Mouse (Mus musculus) forebrain, embryonic 14.5 days (tissue): Measurements from ENCODE around the gene Clec11a. TPM values are rescaled to one million over a fixed set of nuclear protein-coding genes. Genes with fewer than 3 reads are reported as not detected.

ENCODE experiments used
- ATAC-seq: fragments of 200-750 bp; cut with Nextera tagmentation; 2 replicates; pipeline ENCODE4 v1.8.0; 2017; ENCODE audit warnings: mild to moderate bottlenecking, moderate library complexity
- DNase-seq: peaks from one replicate; pipeline ENCODE4 v3.0.0-alpha.2; 2015; ENCODE audit warnings: low spot score
- H3K27ac ChIP-seq: fragments of 300-500 bp; sonication (generic); 2 replicates; pipeline ENCODE4 v1.5.1; 2014; ENCODE audit warnings: low read depth, mild to moderate bottlenecking, control low read depth, low read length, moderate library complexity
- H3K27me3 ChIP-seq: fragments of 300-500 bp; sonication (generic); replicated peaks from 2 replicates; pipeline ENCODE4 v1.6.1; 2014; ENCODE audit warnings: low read length, control low read depth, mixed read lengths; ENCODE audit not compliant: control insufficient read depth, insufficient read depth
- H3K36me3 ChIP-seq: fragments of 300-500 bp; sonication (generic); 2 replicates; pipeline ENCODE4 v1.6.1; 2014; ENCODE audit warnings: low read length, control low read depth; ENCODE audit not compliant: control insufficient read depth, insufficient read depth
- H3K4me1 ChIP-seq: fragments of 300-500 bp; sonication (generic); 2 replicates; pipeline ENCODE4 v1.6.1; 2014; ENCODE audit warnings: antibody characterized with exemption, low read length, control low read depth; ENCODE audit not compliant: control insufficient read depth, insufficient read depth
- H3K4me2 ChIP-seq: fragments of 300-500 bp; sonication (generic); 2 replicates; pipeline ENCODE4 v1.6.1; 2014; ENCODE audit warnings: mild to moderate bottlenecking, control low read depth, low read length
- H3K4me3 ChIP-seq: fragments of 300-500 bp; sonication (generic); 2 replicates; pipeline ENCODE4 v1.5.1; 2014; ENCODE audit warnings: low read depth, low read length, control low read depth
- H3K9ac ChIP-seq: fragments of 300-500 bp; sonication (generic); 2 replicates; pipeline ENCODE4 v1.6.1; 2014; ENCODE audit warnings: mild to moderate bottlenecking, low read length, control low read depth, moderate library complexity
- H3K9me3 ChIP-seq: fragments of 300-500 bp; sonication (generic); replicated peaks from 2 replicates; pipeline ENCODE4 v1.6.1; 2016; ENCODE audit warnings: low read length, control low read depth, mixed read lengths; ENCODE audit not compliant: control insufficient read depth
- WGBS: fragments of 180-500 bp; shearing (Covaris S2); extraction: QIAGEN DNeasy Blood & Tissue Kit; methylation state at CpG from one replicate; pipeline ENCODE4 v1.1.7; 2014; 5-methylcytosine and 5-hydroxymethylcytosine counted together
- polyA plus RNA-seq: library from polyadenylated mRNA; unstranded; fragments of >200 nt; fragmentation: Nextera tagmentation; extraction: Ambion mirVana; gene quantifications from 2 replicates; pipeline ENCODE4 v1.2.1, GENCODE M21; 2014

Clec11a gene
- polyA plus RNA-seq, 1 experiment from 2014 or later, result 4.5 TPM

- peak; percentile 18 for ATAC-seq
- peak overlapping the region; percentile 60 for H3K4me3 ChIP-seq
- H3K4me2 ChIP-seq, result peak overlapping the region; percentile 96
- 1% methylated on average over 38 of the region's 40 CpGs for WGBS
- H3K4me1 ChIP-seq, result peaks cover 7% of the 10 kb centered on the region
- H3K27me3 ChIP-seq, result no peaks in the 10 kb centered on the region
- H3K9ac ChIP-seq, result peak overlapping the region; percentile 74
- DNase-seq, result no peak
- peak overlapping the region; percentile 76; the same call in 1 of the 2 replicates for H3K27ac ChIP-seq
- peaks cover 22% of the 10 kb centered on the region for H3K36me3 ChIP-seq
- no peaks in the 10 kb centered on the region for H3K9me3 ChIP-seq
Observed at GRCm38 (mm10) chr7:44310285-44310877, 3.7 kb upstream of the Clec11a start.

- ATAC-seq (no peak), DNase-seq (peak; percentile 64)
- H3K27me3 ChIP-seq, result no peaks in the 10 kb centered on the region
- H3K9ac ChIP-seq, result peak within 1 kb of the TSS; percentile 74
- H3K27ac ChIP-seq, result peak within 1 kb of the TSS; percentile 76; the same call in 1 of the 2 replicates
- H3K4me3 ChIP-seq, result peak within 1 kb of the TSS; percentile 60
- H3K4me2 ChIP-seq, result peak within 1 kb of the TSS; percentile 96
- H3K4me1 ChIP-seq, result peaks cover 7% of the 10 kb centered on the region
- 24% methylated on average over 11 of the region's 22 CpGs for WGBS
- peaks cover 21% of the 10 kb centered on the region for H3K36me3 ChIP-seq
- H3K9me3 ChIP-seq, result no peaks in the 10 kb centered on the region
Observed at GRCm38 (mm10) chr7:44309475-44310284, 3.0 kb upstream of the Clec11a start, which contains the start of gene Shank1. Gene Shank1, plus strand, starts transcription at chr7:44310253.

GRCm38 (mm10) chr7:44307261-44308020, 739 bp upstream of the Clec11a start:
- DNase-seq, result no peak

DNA sequence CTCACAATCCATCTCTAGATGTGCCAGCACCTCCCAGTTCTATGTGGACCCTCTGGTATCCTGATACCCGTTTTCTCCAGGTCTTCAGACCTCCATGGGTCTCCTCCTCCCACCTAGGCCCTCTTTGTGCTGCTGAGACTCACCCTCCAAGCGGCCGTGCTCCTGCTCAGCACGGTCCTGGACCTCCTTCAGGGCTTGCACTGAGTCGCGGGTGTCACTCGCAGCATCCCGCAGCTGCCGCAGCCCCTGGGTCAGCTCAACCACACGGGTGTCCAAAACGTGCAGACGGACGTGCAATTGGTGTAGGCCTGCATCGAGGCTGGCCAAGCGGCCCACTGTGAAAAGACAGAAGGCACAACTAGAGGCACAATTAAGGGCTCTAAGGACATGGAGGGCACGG, 1.0 kb downstream of the Clec11a start:
- 10% methylated on average over 16 of the region's 16 CpGs for WGBS
- Histone ChIP-seq H3K4me3 (peak overlapping the region; percentile 70; the same call in 1 of the 2 replicates), H3K9me3 (no peaks in the 10 kb centered on the region), H3K9ac (no peak overlapping the region), H3K4me1 (peaks cover 7% of the 10 kb centered on the region), H3K27me3 (no peaks in the 10 kb centered on the region), H3K36me3 (no peaks in the 10 kb centered on the region), H3K4me2 (peak overlapping the region; percentile 67), H3K27ac (peak overlapping the region; percentile 52; the same call in 1 of the 2 replicates)
- DNase-seq (no peak), ATAC-seq (no peak; the same call in 1 of the 2 replicates)

More at GRCm38 (mm10) chr7:44307261-44308020, 739 bp upstream of the Clec11a start:
- WGBS, result 47% methylated on average over 9 of the region's 9 CpGs
- no peaks in the 10 kb centered on the region for H3K36me3 ChIP-seq
- no peaks in the 10 kb centered on the region for H3K9me3 ChIP-seq
- no peak overlapping the region for H3K27ac ChIP-seq
- H3K9ac ChIP-seq, result no peak overlapping the region
- H3K4me1 ChIP-seq, result peaks cover 14% of the 10 kb centered on the region
- no peaks in the 10 kb centered on the region for H3K27me3 ChIP-seq
- no peak overlapping the region for H3K4me2 ChIP-seq
- ATAC-seq, result no peak
- no peak overlapping the region for H3K4me3 ChIP-seq

- no peaks in the 10 kb centered on the region for H3K9me3 ChIP-seq
- ATAC-seq, result peak; percentile 94
- H3K27me3 ChIP-seq, result no peaks in the 10 kb centered on the region
- peak overlapping the region; percentile 96 for H3K27ac ChIP-seq
- peak overlapping the region; percentile 97 for H3K9ac ChIP-seq
- DNase-seq, result peak; percentile 99
- H3K4me3 ChIP-seq, result peak overlapping the region; percentile 70
- under 1% methylated on average over 49 of the region's 49 CpGs for WGBS
- H3K4me1 ChIP-seq, result peaks cover 7% of the 10 kb centered on the region
- peak overlapping the region; percentile 67 for H3K4me2 ChIP-seq
- H3K36me3 ChIP-seq, result no peaks in the 10 kb centered on the region
Observed at GRCm38 (mm10) chr7:44304775-44305641, 1.7 kb downstream of the Clec11a start.

DNA sequence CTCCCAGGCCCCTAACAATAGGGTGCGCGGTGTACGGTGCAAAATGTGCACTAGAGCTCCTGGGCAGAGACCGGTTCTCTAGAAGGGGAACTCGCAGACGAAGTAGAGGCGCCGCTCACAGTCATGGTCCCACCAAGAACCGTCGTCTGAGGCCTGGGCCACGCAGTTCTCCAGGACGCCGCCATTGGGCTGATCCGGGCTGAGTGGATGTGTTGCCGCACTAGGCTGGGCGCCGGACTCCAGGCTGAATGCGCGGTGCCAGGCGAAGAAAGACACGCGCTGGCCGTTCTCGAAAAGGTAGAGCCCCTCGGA, 2.3 kb downstream of the Clec11a start:
- no peaks in the 10 kb centered on the region for H3K36me3 ChIP-seq
- H3K9me3 ChIP-seq, result no peaks in the 10 kb centered on the region
- ATAC-seq, result peak; percentile 40
- WGBS, result under 1% methylated on average over 25 of the region's 25 CpGs
- peak overlapping the region; percentile 96 for H3K27ac ChIP-seq
- H3K4me3 ChIP-seq, result peak overlapping the region; percentile 70
- H3K4me2 ChIP-seq, result peak overlapping the region; percentile 67
- H3K9ac ChIP-seq, result peak overlapping the region; percentile 97
- no peaks in the 10 kb centered on the region for H3K27me3 ChIP-seq
- no peak for DNase-seq
- H3K4me1 ChIP-seq, result peaks cover 7% of the 10 kb centered on the region

- Histone ChIP-seq H3K4me3 (peak overlapping the region; percentile 70), H3K9ac (peak overlapping the region; percentile 97), H3K27ac (peak overlapping the region; percentile 96), H3K27me3 (no peaks in the 10 kb centered on the region), H3K4me1 (peaks cover 7% of the 10 kb centered on the region), H3K36me3 (no peaks in the 10 kb centered on the region), H3K9me3 (no peaks in the 10 kb centered on the region), H3K4me2 (peak overlapping the region; percentile 67)
- DNase-seq (no peak), ATAC-seq (no peak)
- 85% methylated on average over 14 of the region's 14 CpGs for WGBS
Observed at GRCm38 (mm10) chr7:44303346-44304340, 3.1 kb downstream of the Clec11a start.
